Mouse (Mus musculus): ENCODE results near the gene Adam8. TPM values are rescaled to one million over a fixed set of nuclear protein-coding genes. Genes with fewer than 3 reads are reported as not detected.

Gene Adam8
- 23.2 and 26.2 TPM in 2 replicates for polyA plus RNA-seq (2012; rRNA removed)

- Histone ChIP-seq H3K36me3 (ENCODE audit: control insufficient read depth, insufficient read depth, low read length) (peaks cover 5% of the 10 kb centered on the region; the same call in 1 of the 2 replicates), H3K27me3 (ENCODE audit: control insufficient read depth, insufficient read depth, low read length) (no peaks in the 10 kb centered on the region), H3K27ac (ENCODE audit: insufficient read depth, low read length) (no peak within 1 kb of the TSS), H3K4me3 (ENCODE audit: extremely low read depth, insufficient read depth, insufficient read length) (peak within 1 kb of the TSS; percentile 14; the same call in 1 of the 2 replicates), H3K4me1 (ENCODE audit: control insufficient read depth, insufficient read depth, insufficient read length) (no peaks in the 10 kb centered on the region)
- peak in 1 of 2 experiments; percentile 31 for DNase-seq (ENCODE audit: low read depth in 1 of 2, low spot score in 2 of 2)
- no peak for TF ChIP-seq POLR2A (IDR thresholded peaks at IDR 0.05; ENCODE audit: low read depth, low read length)
- TF ChIP-seq CTCF (IDR thresholded peaks at IDR 0.05; ENCODE audit: extremely low read depth, insufficient read depth, insufficient read length, insufficient replicate concordance): no peak
- WGBS: 41% methylated on average over 7 of the region's 7 CpGs
Observed at GRCm38 (mm10) chr7:139992406-139992805, at the start of gene Adam8. Adam8 (minus strand) TSS chr7:139992562.

- H3K27me3 ChIP-seq (ENCODE audit: control insufficient read depth, insufficient read depth, low read length): no peaks in the 10 kb centered on the region
- peaks cover 5% of the 10 kb centered on the region; the same call in 1 of the 2 replicates for H3K4me1 ChIP-seq (ENCODE audit: control insufficient read depth, insufficient read depth, insufficient read length)
- no peak overlapping the region for H3K27ac ChIP-seq (ENCODE audit: insufficient read depth, low read length)
- TF ChIP-seq CTCF (IDR thresholded peaks at IDR 0.05; ENCODE audit: extremely low read depth, insufficient read depth, insufficient read length, insufficient replicate concordance): no peak
- TF ChIP-seq POLR2A (IDR thresholded peaks at IDR 0.05; ENCODE audit: low read depth, low read length): no peak
- peaks cover 12% of the 10 kb centered on the region for H3K36me3 ChIP-seq (ENCODE audit: control insufficient read depth, insufficient read depth, low read length)
- WGBS: 56% methylated on average over 3 of the region's 3 CpGs
- no peak overlapping the region for H3K4me3 ChIP-seq (ENCODE audit: extremely low read depth, insufficient read depth, insufficient read length)
- no peak for DNase-seq (ENCODE audit: low read depth in 1 of 2, low spot score in 2 of 2)
Observed at GRCm38 (mm10) chr7:140037171-140037555, 44.8 kb upstream of the Adam8 start.

DNA sequence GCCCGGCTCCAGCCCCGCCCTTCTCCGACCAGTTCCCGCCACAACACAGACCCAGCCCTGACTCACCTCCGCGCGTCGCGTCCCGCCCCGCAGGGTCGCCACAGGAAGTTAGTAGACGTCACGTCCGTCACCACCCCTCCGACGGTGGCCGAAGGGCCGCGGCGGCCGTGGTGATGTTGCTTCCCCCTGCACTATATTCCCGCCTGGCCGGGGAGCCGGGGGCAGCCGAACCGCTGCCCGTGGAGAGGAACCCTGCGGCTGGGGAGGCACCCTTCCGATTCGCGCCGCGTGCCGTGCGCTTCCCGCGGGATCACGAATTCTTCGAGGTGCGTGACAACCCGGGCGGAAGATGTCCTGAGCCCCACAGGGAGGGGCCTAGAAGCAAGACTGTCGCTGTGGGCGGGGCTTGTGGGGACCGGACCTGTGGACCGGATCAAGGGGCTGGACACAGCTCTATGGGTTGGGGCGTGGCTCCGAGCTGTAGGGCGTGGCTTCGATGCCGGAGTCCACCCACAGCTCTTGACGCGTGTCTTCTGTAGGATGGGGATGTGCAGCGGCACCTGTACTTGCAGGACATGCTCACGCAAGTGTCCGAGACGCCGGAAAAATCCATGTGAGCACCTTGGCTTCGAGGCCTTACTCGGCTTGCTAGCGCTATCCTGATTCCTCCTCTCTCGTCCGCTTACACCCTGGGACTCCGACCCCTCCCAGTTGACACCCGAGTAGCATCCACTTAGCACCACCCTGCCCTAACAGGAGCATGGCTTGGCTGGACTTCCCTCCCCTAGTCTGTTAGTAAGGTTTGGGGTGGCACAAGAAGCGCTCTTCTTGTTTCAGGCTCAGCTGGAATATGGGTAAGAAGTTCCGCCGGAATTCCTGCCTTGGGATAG lies 44.2 kb upstream of the Adam8 start, which contains the start of the genes Zfp511 and Tubgcp2:
Gene Zfp511 (plus strand): TSS at position 111 of the 890 bp plus-strand sequence.
Gene Tubgcp2 (minus strand): TSS at position 389 of the 890 bp plus-strand sequence.
- 3% methylated on average over 69 of the region's 69 CpGs for WGBS
- peaks cover 5% of the 10 kb centered on the region; the same call in 1 of the 2 replicates for H3K4me1 ChIP-seq (ENCODE audit: control insufficient read depth, insufficient read depth, insufficient read length)
- H3K27me3 ChIP-seq (ENCODE audit: control insufficient read depth, insufficient read depth, low read length): no peaks in the 10 kb centered on the region
- H3K4me3 ChIP-seq (ENCODE audit: extremely low read depth, insufficient read depth, insufficient read length): peak within 1 kb of the TSS; percentile 94
- H3K27ac ChIP-seq (ENCODE audit: insufficient read depth, low read length): peak within 1 kb of the TSS; percentile 93
- TF ChIP-seq POLR2A (IDR thresholded peaks at IDR 0.05; ENCODE audit: low read depth, low read length): no peak; the same call in none of the 2 replicates
- TF ChIP-seq CTCF (IDR thresholded peaks at IDR 0.05; ENCODE audit: extremely low read depth, insufficient read depth, insufficient read length, insufficient replicate concordance): no peak
- DNase-seq (ENCODE audit: low read depth in 1 of 2, low spot score in 2 of 2): peak; percentile 89 to 94
- peaks cover 16% of the 10 kb centered on the region for H3K36me3 ChIP-seq (ENCODE audit: control insufficient read depth, insufficient read depth, low read length)

- peak overlapping the region; percentile 94 for H3K4me3 ChIP-seq (ENCODE audit: extremely low read depth, insufficient read depth, insufficient read length)
- no peak overlapping the region for H3K27ac ChIP-seq (ENCODE audit: insufficient read depth, low read length)
- H3K27me3 ChIP-seq (ENCODE audit: control insufficient read depth, insufficient read depth, low read length): no peaks in the 10 kb centered on the region
- TF ChIP-seq CTCF (IDR thresholded peaks at IDR 0.05; ENCODE audit: extremely low read depth, insufficient read depth, insufficient read length, insufficient replicate concordance) (no peak), POLR2A (IDR thresholded peaks at IDR 0.05; ENCODE audit: low read depth, low read length) (no peak)
- WGBS: 14% methylated on average over 7 of the region's 7 CpGs
- peaks cover 5% of the 10 kb centered on the region; the same call in 1 of the 2 replicates for H3K4me1 ChIP-seq (ENCODE audit: control insufficient read depth, insufficient read depth, insufficient read length)
- no peak for DNase-seq (ENCODE audit: low read depth in 1 of 2, low spot score in 2 of 2)
- H3K36me3 ChIP-seq (ENCODE audit: control insufficient read depth, insufficient read depth, low read length): peaks cover 16% of the 10 kb centered on the region
Observed at GRCm38 (mm10) chr7:140035456-140035855, 43.1 kb upstream of the Adam8 start.

GRCm38 (mm10) chr7:140033386-140033785 lies 41.0 kb upstream of the Adam8 start:
- H3K36me3 ChIP-seq (ENCODE audit: control insufficient read depth, insufficient read depth, low read length): peaks cover 28% of the 10 kb centered on the region

GRCm38 (mm10) chr7:140032366-140032765 lies 40.0 kb upstream of the Adam8 start:
- H3K4me1 ChIP-seq (ENCODE audit: control insufficient read depth, insufficient read depth, insufficient read length): peaks cover 5% of the 10 kb centered on the region; the same call in 1 of the 2 replicates
- TF ChIP-seq POLR2A (IDR thresholded peaks at IDR 0.05; ENCODE audit: low read depth, low read length) (no peak), CTCF (IDR thresholded peaks at IDR 0.05; ENCODE audit: extremely low read depth, insufficient read depth, insufficient read length, insufficient replicate concordance) (no peak)
- no peak overlapping the region for H3K27ac ChIP-seq (ENCODE audit: insufficient read depth, low read length)
- H3K27me3 ChIP-seq (ENCODE audit: control insufficient read depth, insufficient read depth, low read length): no peaks in the 10 kb centered on the region
- 98% methylated on average over 10 of the region's 10 CpGs for WGBS
- no peak for DNase-seq (ENCODE audit: low read depth in 1 of 2, low spot score in 2 of 2)
- no peak overlapping the region for H3K4me3 ChIP-seq (ENCODE audit: extremely low read depth, insufficient read depth, insufficient read length)
- peaks cover 33% of the 10 kb centered on the region for H3K36me3 ChIP-seq (ENCODE audit: control insufficient read depth, insufficient read depth, low read length)

More at GRCm38 (mm10) chr7:140033386-140033785, 41.0 kb upstream of the Adam8 start:
- peaks cover 5% of the 10 kb centered on the region; the same call in 1 of the 2 replicates for H3K4me1 ChIP-seq (ENCODE audit: control insufficient read depth, insufficient read depth, insufficient read length)
- 95% methylated on average over 9 of the region's 9 CpGs for WGBS
- H3K27me3 ChIP-seq (ENCODE audit: control insufficient read depth, insufficient read depth, low read length): no peaks in the 10 kb centered on the region
- no peak overlapping the region for H3K27ac ChIP-seq (ENCODE audit: insufficient read depth, low read length)
- H3K4me3 ChIP-seq (ENCODE audit: extremely low read depth, insufficient read depth, insufficient read length): no peak overlapping the region
- no peak for DNase-seq (ENCODE audit: low read depth in 1 of 2, low spot score in 2 of 2)
- no peak for TF ChIP-seq CTCF (IDR thresholded peaks at IDR 0.05; ENCODE audit: extremely low read depth, insufficient read depth, insufficient read length, insufficient replicate concordance)
- TF ChIP-seq POLR2A (IDR thresholded peaks at IDR 0.05; ENCODE audit: low read depth, low read length): no peak
